Mouse (Mus musculus): ENCODE measurements around the gene Jmjd1c. TPM values are rescaled to one million over a fixed set of nuclear protein-coding genes. Genes with fewer than 3 reads are reported as not detected.

The Jmjd1c gene
- polyA plus RNA-seq, 1 experiment from 2014 or later, result 28.8 TPM

- ATAC-seq (ENCODE audit: low FRiP score, low TSS enrichment) (no peak), DNase-seq (ENCODE audit: low spot score) (no peak)
- WGBS, result 12% methylated on average over 6 of the region's 6 CpGs
Observed at GRCm38 (mm10) chr10:67115115-67115514, 19.2 kb downstream of the Jmjd1c start.

GRCm38 (mm10) chr10:67115666-67116091, 19.8 kb downstream of the Jmjd1c start:
- H3K27ac ChIP-seq (replicated peaks), result peak overlapping the region; percentile 78
- no peak for TF ChIP-seq CTCF (IDR thresholded peaks at IDR 0.05; ENCODE audit: low read depth)
- no peak for TF ChIP-seq EP300 (optimal IDR thresholded peaks at IDR 0.05)
- no peaks in the 10 kb centered on the region for H3K36me3 ChIP-seq (ENCODE audit: control insufficient read depth, insufficient read depth, low read length)
- WGBS, result 5% methylated on average over 5 of the region's 5 CpGs
- H3K4me3 ChIP-seq (ENCODE audit: low read depth, low read length), result no peak overlapping the region
- H3K9ac ChIP-seq (ENCODE audit: low read length), result no peak overlapping the region
- peaks cover 10% of the 10 kb centered on the region; the same call in 1 of the 2 replicates for H3K4me1 ChIP-seq (replicated peaks; ENCODE audit: control insufficient read depth, insufficient read depth)
- no peaks in the 10 kb centered on the region for H3K27me3 ChIP-seq (ENCODE audit: control insufficient read depth, insufficient read depth, low read length)
- no peak overlapping the region for H3K4me2 ChIP-seq (replicated peaks; ENCODE audit: low read depth)
- DNase-seq (ENCODE audit: low spot score) (peak; percentile 74), ATAC-seq (ENCODE audit: low FRiP score, low TSS enrichment) (peak; percentile 98)
- H3K9me3 ChIP-seq (ENCODE audit: control insufficient read depth, low read length), result no peaks in the 10 kb centered on the region

More at GRCm38 (mm10) chr10:67115115-67115514, 19.2 kb downstream of the Jmjd1c start:
- no peaks in the 10 kb centered on the region for H3K36me3 ChIP-seq (ENCODE audit: control insufficient read depth, insufficient read depth, low read length)
- no peak for TF ChIP-seq EP300 (optimal IDR thresholded peaks at IDR 0.05)
- TF ChIP-seq CTCF (IDR thresholded peaks at IDR 0.05; ENCODE audit: low read depth), result no peak
- no peak overlapping the region for H3K9ac ChIP-seq (ENCODE audit: low read length)
- H3K9me3 ChIP-seq (ENCODE audit: control insufficient read depth, low read length), result no peaks in the 10 kb centered on the region
- peaks cover 10% of the 10 kb centered on the region; the same call in 1 of the 2 replicates for H3K4me1 ChIP-seq (replicated peaks; ENCODE audit: control insufficient read depth, insufficient read depth)
- H3K4me3 ChIP-seq (ENCODE audit: low read depth, low read length), result no peak overlapping the region
- peak overlapping the region; percentile 78 for H3K27ac ChIP-seq (replicated peaks)
- H3K27me3 ChIP-seq (ENCODE audit: control insufficient read depth, insufficient read depth, low read length), result no peaks in the 10 kb centered on the region
- no peak overlapping the region for H3K4me2 ChIP-seq (replicated peaks; ENCODE audit: low read depth)

GRCm38 (mm10) chr10:67116251-67116650, 20.3 kb downstream of the Jmjd1c start:
- Histone ChIP-seq H3K4me3 (ENCODE audit: low read depth, low read length) (no peak overlapping the region), H3K9me3 (ENCODE audit: control insufficient read depth, low read length) (no peaks in the 10 kb centered on the region), H3K27me3 (ENCODE audit: control insufficient read depth, insufficient read depth, low read length) (no peaks in the 10 kb centered on the region), H3K36me3 (ENCODE audit: control insufficient read depth, insufficient read depth, low read length) (no peaks in the 10 kb centered on the region), H3K4me2 (replicated peaks; ENCODE audit: low read depth) (no peak overlapping the region), H3K4me1 (replicated peaks; ENCODE audit: control insufficient read depth, insufficient read depth) (peaks cover 10% of the 10 kb centered on the region; the same call in 1 of the 2 replicates), H3K27ac (replicated peaks) (peak overlapping the region; percentile 49; the same call in 1 of the 2 replicates), H3K9ac (ENCODE audit: low read length) (no peak overlapping the region)
- DNase-seq (ENCODE audit: low spot score), result no peak
- WGBS, result 48% methylated on average over 8 of the region's 8 CpGs
- TF ChIP-seq CTCF (IDR thresholded peaks at IDR 0.05; ENCODE audit: low read depth) (no peak), EP300 (optimal IDR thresholded peaks at IDR 0.05) (no peak)
- no peak for ATAC-seq (ENCODE audit: low FRiP score, low TSS enrichment)

- Histone ChIP-seq H3K4me3 (ENCODE audit: low read depth, low read length) (no peak overlapping the region), H3K4me2 (replicated peaks; ENCODE audit: low read depth) (no peak overlapping the region), H3K9me3 (ENCODE audit: control insufficient read depth, low read length) (no peaks in the 10 kb centered on the region), H3K27me3 (ENCODE audit: control insufficient read depth, insufficient read depth, low read length) (no peaks in the 10 kb centered on the region), H3K9ac (ENCODE audit: low read length) (no peak overlapping the region), H3K4me1 (replicated peaks; ENCODE audit: control insufficient read depth, insufficient read depth) (peaks cover 10% of the 10 kb centered on the region; the same call in 1 of the 2 replicates), H3K36me3 (ENCODE audit: control insufficient read depth, insufficient read depth, low read length) (no peaks in the 10 kb centered on the region), H3K27ac (replicated peaks) (no peak overlapping the region)
- TF ChIP-seq CTCF (IDR thresholded peaks at IDR 0.05; ENCODE audit: low read depth) (no peak), EP300 (optimal IDR thresholded peaks at IDR 0.05) (no peak)
- ATAC-seq (ENCODE audit: low FRiP score, low TSS enrichment), result no peak
- DNase-seq (ENCODE audit: low spot score), result peak; percentile 37
- WGBS, result 57% methylated on average over 7 of the region's 7 CpGs
Observed at GRCm38 (mm10) chr10:67119291-67119690, 23.4 kb downstream of the Jmjd1c start.

GRCm38 (mm10) chr10:67120180-67120579, 24.3 kb downstream of the Jmjd1c start:
- Histone ChIP-seq H3K27ac (replicated peaks) (no peak overlapping the region), H3K9me3 (ENCODE audit: control insufficient read depth, low read length) (no peaks in the 10 kb centered on the region), H3K4me2 (replicated peaks; ENCODE audit: low read depth) (no peak overlapping the region), H3K9ac (ENCODE audit: low read length) (no peak overlapping the region), H3K36me3 (ENCODE audit: control insufficient read depth, insufficient read depth, low read length) (no peaks in the 10 kb centered on the region), H3K4me3 (ENCODE audit: low read depth, low read length) (no peak overlapping the region), H3K27me3 (ENCODE audit: control insufficient read depth, insufficient read depth, low read length) (no peaks in the 10 kb centered on the region), H3K4me1 (replicated peaks; ENCODE audit: control insufficient read depth, insufficient read depth) (peaks cover 10% of the 10 kb centered on the region; the same call in 1 of the 2 replicates)
- TF ChIP-seq CTCF (IDR thresholded peaks at IDR 0.05; ENCODE audit: low read depth), result no peak
- no peak for TF ChIP-seq EP300 (optimal IDR thresholded peaks at IDR 0.05)
- DNase-seq (ENCODE audit: low spot score) (no peak), ATAC-seq (ENCODE audit: low FRiP score, low TSS enrichment) (no peak)
- 55% methylated on average over 4 of the region's 4 CpGs for WGBS

- WGBS, result 83% methylated on average over 2 of the region's 2 CpGs
- H3K4me3 ChIP-seq (ENCODE audit: low read depth, low read length), result no peak overlapping the region
Observed at GRCm38 (mm10) chr10:67120640-67121039, 24.7 kb downstream of the Jmjd1c start.

More at GRCm38 (mm10) chr10:67120640-67121039, 24.7 kb downstream of the Jmjd1c start:
- no peak overlapping the region for H3K4me2 ChIP-seq (replicated peaks; ENCODE audit: low read depth)
- no peaks in the 10 kb centered on the region for H3K9me3 ChIP-seq (ENCODE audit: control insufficient read depth, low read length)
- no peak overlapping the region for H3K27ac ChIP-seq (replicated peaks)
- H3K9ac ChIP-seq (ENCODE audit: low read length), result no peak overlapping the region
- DNase-seq (ENCODE audit: low spot score) (no peak), ATAC-seq (ENCODE audit: low FRiP score, low TSS enrichment) (no peak)
- peaks cover 10% of the 10 kb centered on the region; the same call in 1 of the 2 replicates for H3K4me1 ChIP-seq (replicated peaks; ENCODE audit: control insufficient read depth, insufficient read depth)
- TF ChIP-seq CTCF (IDR thresholded peaks at IDR 0.05; ENCODE audit: low read depth) (no peak), EP300 (optimal IDR thresholded peaks at IDR 0.05) (no peak)
- no peaks in the 10 kb centered on the region for H3K27me3 ChIP-seq (ENCODE audit: control insufficient read depth, insufficient read depth, low read length)
- H3K36me3 ChIP-seq (ENCODE audit: control insufficient read depth, insufficient read depth, low read length), result no peaks in the 10 kb centered on the region
